Mouse (Mus musculus) brown adipose tissue, adult 24 weeks (tissue): Measurements from ENCODE around the gene Sdha. TPM values are rescaled to one million over a fixed set of nuclear protein-coding genes. Genes with fewer than 3 reads are reported as not detected.

Source experiments
- H3K27ac ChIP-seq: fragments of 200-500 bp; replicated peaks from 2 replicates; pipeline ENCODE4 v1.5.1; 2012; ENCODE audit warnings: low read depth, mild to moderate bottlenecking, low read length
- H3K4me1 ChIP-seq: fragments of 200-500 bp; 2 replicates; pipeline ENCODE4 v1.6.1; 2012; ENCODE audit warnings: low read length, mixed read lengths; ENCODE audit not compliant: control insufficient read depth, insufficient read depth, insufficient read length
- H3K4me3 ChIP-seq: fragments of 200-500 bp; 2 replicates; pipeline ENCODE4 v1.5.1; 2012; ENCODE audit warnings: low read depth, mild to moderate bottlenecking, low read length, moderate library complexity; ENCODE audit not compliant: insufficient read depth
- polyA plus RNA-seq: library from polyadenylated mRNA; stranded (reverse); fragments of >200 nt; gene quantifications from 2 replicates; pipeline ENCODE4 v1.2.4, GENCODE M21; 2012; ENCODE audit not compliant: missing spikeins, insufficient read depth, insufficient read length

The Sdha gene
- polyA plus RNA-seq, 1 experiment: 1,653 TPM

- H3K27ac ChIP-seq: peak within 1 kb of the TSS; percentile 59
- peak within 1 kb of the TSS; percentile 77 for H3K4me3 ChIP-seq
- H3K4me1 ChIP-seq: no peaks in the 10 kb centered on the region
Measured at GRCm38 (mm10) chr13:74317170-74317849, 32.8 kb downstream of the Sdha start, which contains the start of gene Pdcd6. TSS of gene Pdcd6 (minus strand) at chr13:74317580.

GRCm38 (mm10) chr13:74316789-74317169, 33.3 kb downstream of the Sdha start:
- no peaks in the 10 kb centered on the region for H3K4me1 ChIP-seq
- peak overlapping the region; percentile 59 for H3K27ac ChIP-seq
- peak overlapping the region; percentile 77 for H3K4me3 ChIP-seq

GRCm38 (mm10) chr13:74316386-74316785, 33.7 kb downstream of the Sdha start:
- Histone ChIP-seq H3K4me1 (no peaks in the 10 kb centered on the region), H3K27ac (peak overlapping the region; percentile 59), H3K4me3 (peak overlapping the region; percentile 77)

- no peak overlapping the region for H3K4me3 ChIP-seq
- no peaks in the 10 kb centered on the region for H3K4me1 ChIP-seq
Measured at GRCm38 (mm10) chr13:74314616-74315015, 35.5 kb downstream of the Sdha start.

GRCm38 (mm10) chr13:74305780-74306179, 44.3 kb downstream of the Sdha start:
- Histone ChIP-seq H3K4me3 (no peak overlapping the region), H3K4me1 (no peaks in the 10 kb centered on the region), H3K27ac (no peak overlapping the region)

More at GRCm38 (mm10) chr13:74314616-74315015, 35.5 kb downstream of the Sdha start:
- H3K27ac ChIP-seq: no peak overlapping the region

- H3K27ac ChIP-seq: no peak overlapping the region
- H3K4me1 ChIP-seq: no peaks in the 10 kb centered on the region
- H3K4me3 ChIP-seq: no peak overlapping the region
Measured at GRCm38 (mm10) chr13:74305380-74305779, 44.7 kb downstream of the Sdha start.

GRCm38 (mm10) chr13:74302050-74303037, 47.7 kb downstream of the Sdha start:
- Histone ChIP-seq H3K4me3 (no peak overlapping the region), H3K4me1 (no peaks in the 10 kb centered on the region), H3K27ac (no peak overlapping the region)

- Histone ChIP-seq H3K27ac (no peak overlapping the region), H3K4me1 (no peaks in the 10 kb centered on the region), H3K4me3 (no peak overlapping the region)
Measured at GRCm38 (mm10) chr13:74301607-74301984, 48.5 kb downstream of the Sdha start.

GRCm38 (mm10) chr13:74300925-74301606, 49.0 kb downstream of the Sdha start:
- Histone ChIP-seq H3K27ac (no peak overlapping the region), H3K4me1 (no peaks in the 10 kb centered on the region), H3K4me3 (no peak overlapping the region)

GRCm38 (mm10) chr13:74296376-74296775, 53.7 kb downstream of the Sdha start:
- no peak overlapping the region for H3K27ac ChIP-seq
- H3K4me3 ChIP-seq: no peak overlapping the region

GRCm38 (mm10) chr13:74292167-74292566, 57.9 kb downstream of the Sdha start, which contains the start of gene Ahrr:
TSS of gene Ahrr (minus strand) at chr13:74292331.
- Histone ChIP-seq H3K4me1 (no peaks in the 10 kb centered on the region), H3K4me3 (peak within 1 kb of the TSS; percentile 9; the same call in 1 of the 2 replicates), H3K27ac (no peak within 1 kb of the TSS)

More at GRCm38 (mm10) chr13:74296376-74296775, 53.7 kb downstream of the Sdha start:
- no peaks in the 10 kb centered on the region for H3K4me1 ChIP-seq

GRCm38 (mm10) chr13:74289646-74290045, 60.4 kb downstream of the Sdha start:
- Histone ChIP-seq H3K27ac (no peak overlapping the region), H3K4me1 (no peaks in the 10 kb centered on the region), H3K4me3 (no peak overlapping the region)

GRCm38 (mm10) chr13:74282299-74282698, 67.8 kb downstream of the Sdha start:
- no peak overlapping the region for H3K4me3 ChIP-seq
- H3K4me1 ChIP-seq: no peaks in the 10 kb centered on the region
- no peak overlapping the region for H3K27ac ChIP-seq

- H3K27ac ChIP-seq: no peak overlapping the region
- no peak overlapping the region for H3K4me3 ChIP-seq
- no peaks in the 10 kb centered on the region for H3K4me1 ChIP-seq
Measured at GRCm38 (mm10) chr13:74275726-74276125, 74.4 kb downstream of the Sdha start.
